Mouse (Mus musculus): ENCODE measurements around the gene Gm42906. TPM values are rescaled to one million over a fixed set of nuclear protein-coding genes. Genes with fewer than 3 reads are reported as not detected.

The Gm42906 gene
- total and polyA plus RNA-seq, 3 experiments: not detected

- H3K4me1 ChIP-seq (ENCODE audit: control insufficient read depth in 1 of 2, insufficient read depth in 2 of 2): peaks cover 3 to 6% of the 10 kb centered on the region in 2 experiments; a peak in 2 of 4 replicates
- TF ChIP-seq MYC (IDR thresholded peaks at IDR 0.05; ENCODE audit: low read depth, low read length) (no peak), JUN (IDR thresholded peaks at IDR 0.05; ENCODE audit: insufficient read depth, low read depth, low read length) (no peak)
- H3K79me2 ChIP-seq (replicated peaks; ENCODE audit: control insufficient read depth, extremely low read depth, insufficient read depth, poor library complexity, severe bottlenecking): no peaks in the 10 kb centered on the region
- dilution Hi-C loops (cut with MboI; ENCODE audit: extremely low pct_ligation_motif_present, extremely low pct_unique_long_range_greater_than_20kb, low sequenced_read_pairs): no loop called here
- no peaks in the 10 kb centered on the region for H3K9me3 ChIP-seq (replicated peaks; ENCODE audit: low read length)
- H3K27ac ChIP-seq (ENCODE audit: insufficient read depth, low read depth): no peak overlapping the region
- no peaks in the 10 kb centered on the region for H3K36me3 ChIP-seq (replicated peaks in 1 of 2; ENCODE audit: control insufficient read depth in 1 of 2, insufficient read depth in 1 of 2, low read length in 1 of 2)
- no peak overlapping the region for H3K4me2 ChIP-seq (ENCODE audit: insufficient read depth, low read depth, poor library complexity, severe bottlenecking)
- in situ Hi-C loops (cut with MboI; ENCODE audit: low pct_ligation_motif_present, low pct_unique_long_range_greater_than_20kb, low sequenced_read_pairs): no loop called here
- no peaks in the 10 kb centered on the region for H3K27me3 ChIP-seq (replicated peaks)
- H3K9ac ChIP-seq (ENCODE audit: insufficient read depth, low read depth): no peak overlapping the region
- DNase-seq (ENCODE audit: extremely low read depth): no peak
- H3K4me3 ChIP-seq (replicated peaks in 1 of 3; ENCODE audit: low read depth in 2 of 3, low read length in 2 of 3, poor library complexity in 1 of 3): no peak overlapping the region
Observed at GRCm38 (mm10) chr5:151202925-151203324, 225.0 kb downstream of the Gm42906 start.

GRCm38 (mm10) chr5:151201220-151201619 lies 226.7 kb downstream of the Gm42906 start:
- H3K9ac ChIP-seq (ENCODE audit: insufficient read depth, low read depth): no peak overlapping the region
- no peak overlapping the region for H3K4me2 ChIP-seq (ENCODE audit: insufficient read depth, low read depth, poor library complexity, severe bottlenecking)
- DNase-seq (ENCODE audit: extremely low read depth): no peak
- H3K4me3 ChIP-seq (replicated peaks in 1 of 3; ENCODE audit: low read depth in 2 of 3, low read length in 2 of 3, poor library complexity in 1 of 3): no peak overlapping the region
- H3K27me3 ChIP-seq (replicated peaks): no peaks in the 10 kb centered on the region
- no peaks in the 10 kb centered on the region for H3K36me3 ChIP-seq (replicated peaks in 1 of 2; ENCODE audit: control insufficient read depth in 1 of 2, insufficient read depth in 1 of 2, low read length in 1 of 2)
- TF ChIP-seq CHD2 (IDR thresholded peaks at IDR 0.05; ENCODE audit: low read length) (no peak), GABPA (IDR thresholded peaks at IDR 0.05; ENCODE audit: insufficient replicate concordance, low read depth, low read length) (no peak), POLR2AphosphoS2 (IDR thresholded peaks at IDR 0.05; ENCODE audit: low read depth, low read length) (no peak), PAX5 (IDR thresholded peaks at IDR 0.05; ENCODE audit: low read length) (no peak), CTCF (conservative IDR thresholded peaks at IDR 0.05 in 1 of 2, IDR thresholded peaks at IDR 0.05 in 1 of 2; ENCODE audit: low read depth in 2 of 2, low read length in 2 of 2) (no peak)
- dilution Hi-C loops (cut with MboI; ENCODE audit: extremely low pct_ligation_motif_present, extremely low pct_unique_long_range_greater_than_20kb, low sequenced_read_pairs): no loop called here
- H3K4me1 ChIP-seq (ENCODE audit: control insufficient read depth in 1 of 2, insufficient read depth in 2 of 2): peaks cover 3 to 6% of the 10 kb centered on the region in 2 experiments; a peak in 2 of 4 replicates
- in situ Hi-C loops (cut with MboI; ENCODE audit: low pct_ligation_motif_present, low pct_unique_long_range_greater_than_20kb, low sequenced_read_pairs): no loop called here
- H3K27ac ChIP-seq (ENCODE audit: insufficient read depth, low read depth): no peak overlapping the region
- H3K9me3 ChIP-seq (replicated peaks; ENCODE audit: low read length): no peaks in the 10 kb centered on the region
- no peaks in the 10 kb centered on the region for H3K79me2 ChIP-seq (replicated peaks; ENCODE audit: control insufficient read depth, extremely low read depth, insufficient read depth, poor library complexity, severe bottlenecking)

- no peaks in the 10 kb centered on the region for H3K9me3 ChIP-seq (replicated peaks; ENCODE audit: low read length)
- no peak overlapping the region for H3K9ac ChIP-seq (ENCODE audit: insufficient read depth, low read depth)
- H3K27ac ChIP-seq (ENCODE audit: insufficient read depth, low read depth): no peak overlapping the region
- H3K4me2 ChIP-seq (ENCODE audit: insufficient read depth, low read depth, poor library complexity, severe bottlenecking): no peak overlapping the region
- no peaks in the 10 kb centered on the region for H3K36me3 ChIP-seq (replicated peaks in 1 of 2; ENCODE audit: control insufficient read depth in 1 of 2, insufficient read depth in 1 of 2, low read length in 1 of 2)
- no peak overlapping the region for H3K4me3 ChIP-seq (replicated peaks in 1 of 3; ENCODE audit: low read depth in 2 of 3, low read length in 2 of 3, poor library complexity in 1 of 3)
- no peak for DNase-seq (ENCODE audit: extremely low read depth)
- in situ Hi-C loops (cut with MboI; ENCODE audit: low pct_ligation_motif_present, low pct_unique_long_range_greater_than_20kb, low sequenced_read_pairs): no loop called here
- dilution Hi-C loops (cut with MboI; ENCODE audit: extremely low pct_ligation_motif_present, extremely low pct_unique_long_range_greater_than_20kb, low sequenced_read_pairs): no loop called here
- peaks cover 3 to 6% of the 10 kb centered on the region in 2 experiments; a peak in 2 of 4 replicates for H3K4me1 ChIP-seq (ENCODE audit: control insufficient read depth in 1 of 2, insufficient read depth in 2 of 2)
- H3K79me2 ChIP-seq (replicated peaks; ENCODE audit: control insufficient read depth, extremely low read depth, insufficient read depth, poor library complexity, severe bottlenecking): no peaks in the 10 kb centered on the region
- H3K27me3 ChIP-seq (replicated peaks): no peaks in the 10 kb centered on the region
- TF ChIP-seq GABPA (IDR thresholded peaks at IDR 0.05; ENCODE audit: insufficient replicate concordance, low read depth, low read length) (no peak), CHD2 (IDR thresholded peaks at IDR 0.05; ENCODE audit: low read length) (no peak), MAX (IDR thresholded peaks at IDR 0.05; ENCODE audit: low read length) (no peak), MAZ (IDR thresholded peaks at IDR 0.05; ENCODE audit: low read depth, low read length) (no peak), NRF1 (IDR thresholded peaks at IDR 0.05; ENCODE audit: low read depth, low read length) (no peak), HCFC1 (IDR thresholded peaks at IDR 0.05; ENCODE audit: low read depth, low read length) (no peak), UBTF (IDR thresholded peaks at IDR 0.05; ENCODE audit: low read depth, low read length) (no peak), ELF1 (IDR thresholded peaks at IDR 0.05; ENCODE audit: low read depth, low read length) (no peak), SIN3A (IDR thresholded peaks at IDR 0.05; ENCODE audit: low read length) (no peak), IRF4 (IDR thresholded peaks at IDR 0.05; ENCODE audit: low read depth, low read length) (no peak), ZC3H11A (IDR thresholded peaks at IDR 0.05; ENCODE audit: low read depth, low read length) (no peak)
Observed at GRCm38 (mm10) chr5:151199235-151199634, 228.7 kb downstream of the Gm42906 start.
